Mouse (Mus musculus): ENCODE results near the gene Crlf1. TPM values are rescaled to one million over a fixed set of nuclear protein-coding genes. Genes with fewer than 3 reads are reported as not detected.
"Not testable (repeated sequence)": the region's sequence is repeated elsewhere in the genome, so short reads cannot be mapped to it uniquely, and the experiment has no call there.

Crlf1 gene
- polyA plus RNA-seq, 1 experiment, result 6.1 TPM

DNA sequence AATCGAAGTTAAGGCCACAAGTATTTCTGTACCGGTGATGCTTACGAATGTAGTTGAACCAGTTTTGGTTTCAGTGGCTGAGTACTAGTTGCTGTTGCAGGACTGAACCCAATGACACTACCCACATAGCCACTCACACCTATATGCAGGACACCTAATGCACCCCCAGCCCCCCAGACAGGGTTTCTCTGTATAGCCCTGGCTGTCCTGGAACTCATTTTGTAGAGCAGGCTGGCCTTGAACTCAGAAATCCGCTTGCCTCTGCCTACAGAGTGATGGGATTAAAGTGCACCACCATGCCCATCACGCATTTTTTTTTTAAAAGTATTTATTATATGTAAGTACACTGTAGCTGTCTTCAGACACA lies 14.1 kb downstream of the Crlf1 start:
- Histone ChIP-seq H3K4me3 (ENCODE audit: low read depth, low read length) (peak overlapping the region; percentile 21), H3K9ac (ENCODE audit: low read depth, poor library complexity, severe bottlenecking) (peak overlapping the region; percentile 87)
- no peak for TF ChIP-seq CTCF (IDR thresholded peaks at IDR 0.05; ENCODE audit: low read depth, low read length)
- no peak for TF ChIP-seq EP300 (IDR thresholded peaks at IDR 0.05; ENCODE audit: insufficient read depth, low read depth, low read length)
- TF ChIP-seq POLR2A (IDR thresholded peaks at IDR 0.05; ENCODE audit: insufficient read depth, low read length), result no peak

DNA sequence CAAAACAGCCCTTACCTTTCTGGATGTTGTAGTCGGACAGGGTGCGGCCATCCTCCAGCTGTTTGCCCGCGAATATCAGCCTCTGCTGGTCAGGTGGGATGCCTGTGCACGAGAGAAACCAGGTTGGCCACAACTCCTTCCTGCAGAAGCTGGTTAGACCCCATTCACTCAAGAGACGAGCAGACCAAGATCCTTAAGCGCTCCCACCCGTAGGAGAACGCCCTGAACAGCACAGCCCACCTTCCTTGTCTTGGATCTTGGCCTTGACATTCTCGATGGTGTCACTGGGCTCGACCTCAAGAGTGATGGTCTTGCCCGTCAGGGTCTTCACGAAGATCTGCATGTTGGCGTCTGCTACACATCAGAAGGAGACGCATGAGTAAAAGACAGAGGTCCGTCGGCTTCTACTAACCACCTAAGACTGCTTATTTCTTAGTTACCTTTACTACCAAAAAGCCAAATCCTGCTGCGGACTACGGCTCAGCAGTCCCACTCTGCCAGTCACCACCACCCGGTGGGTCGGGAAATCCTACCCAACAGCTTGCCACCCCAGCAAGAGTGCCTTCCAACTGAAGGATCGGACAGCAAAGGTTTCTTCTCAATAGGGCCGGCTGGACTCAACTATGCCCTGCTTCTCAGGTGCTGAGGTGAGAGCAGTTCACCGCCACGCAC lies 16.5 kb downstream of the Crlf1 start:
- no peaks in the 10 kb centered on the region for H3K4me1 ChIP-seq (ENCODE audit: control insufficient read depth, insufficient read depth, low read length)
- no peaks in the 10 kb centered on the region for H3K9me3 ChIP-seq (replicated peaks; ENCODE audit: control insufficient read depth, insufficient read depth, low read length, poor library complexity, severe bottlenecking)
- H3K27ac ChIP-seq (ENCODE audit: insufficient read depth, low read length), result peak overlapping the region; percentile 45
- peaks cover 48% of the 10 kb centered on the region for H3K36me3 ChIP-seq (ENCODE audit: control insufficient read depth, insufficient read depth, low read length, poor library complexity, severe bottlenecking)
- H3K27me3 ChIP-seq (ENCODE audit: control insufficient read depth, insufficient read depth, low read length, poor library complexity, severe bottlenecking), result no peaks in the 10 kb centered on the region
- peak overlapping the region; percentile 96 for H3K4me3 ChIP-seq (ENCODE audit: low read depth, low read length)
- TF ChIP-seq CTCF (IDR thresholded peaks at IDR 0.05; ENCODE audit: low read depth, low read length), result no peak
- no peak for TF ChIP-seq EP300 (IDR thresholded peaks at IDR 0.05; ENCODE audit: insufficient read depth, low read depth, low read length)
- TF ChIP-seq POLR2A (IDR thresholded peaks at IDR 0.05; ENCODE audit: insufficient read depth, low read length), result no peak
- H3K9ac ChIP-seq (ENCODE audit: low read depth, poor library complexity, severe bottlenecking), result peak overlapping the region; percentile 97

More for the DNA sequence above, 14.1 kb downstream of the Crlf1 start:
- Histone ChIP-seq H3K36me3 (ENCODE audit: control insufficient read depth, insufficient read depth, low read length, poor library complexity, severe bottlenecking) (peaks cover 26% of the 10 kb centered on the region), H3K9me3 (replicated peaks; ENCODE audit: control insufficient read depth, insufficient read depth, low read length, poor library complexity, severe bottlenecking) (no peaks in the 10 kb centered on the region), H3K27me3 (ENCODE audit: control insufficient read depth, insufficient read depth, low read length, poor library complexity, severe bottlenecking) (no peaks in the 10 kb centered on the region), H3K4me1 (ENCODE audit: control insufficient read depth, insufficient read depth, low read length) (no peaks in the 10 kb centered on the region), H3K27ac (ENCODE audit: insufficient read depth, low read length) (peak overlapping the region; percentile 62)

DNA sequence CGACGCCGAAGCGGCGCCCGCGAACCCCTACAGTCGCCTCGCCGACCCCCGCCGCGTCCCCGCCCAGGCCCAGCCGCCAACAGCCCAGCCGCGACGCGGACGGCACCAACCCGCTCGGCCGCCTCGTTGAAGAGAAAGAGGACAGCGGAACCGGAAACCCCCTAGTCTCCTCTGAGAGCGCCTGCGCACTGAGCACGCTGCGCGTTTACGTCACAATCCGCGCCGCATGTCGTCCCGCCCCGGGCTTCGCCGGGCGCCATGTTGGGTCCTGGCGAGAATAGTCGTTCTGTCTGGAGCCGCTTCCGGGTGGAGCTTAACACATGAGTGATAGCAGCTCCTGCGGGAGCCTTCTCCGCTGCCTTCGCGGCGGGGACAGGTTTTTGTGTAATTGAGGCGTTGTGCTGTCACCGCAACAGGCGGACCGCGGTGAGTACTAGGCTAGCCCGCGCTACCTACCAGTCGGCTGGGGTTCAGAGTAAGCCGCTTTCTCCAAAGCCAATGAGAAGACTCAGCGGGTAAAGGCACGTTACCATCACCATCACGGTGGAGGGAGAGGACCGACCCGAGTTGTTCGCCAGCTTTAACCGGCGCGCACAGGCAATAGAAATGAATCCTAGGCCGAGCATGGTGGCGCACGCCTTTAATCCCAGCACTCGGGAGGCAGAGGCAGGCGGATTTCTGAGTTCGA lies 17.4 kb downstream of the Crlf1 start, which contains the start of gene Uba52:
Uba52 (minus strand) TSS at position 574 of the 688 bp plus-strand sequence.
- Histone ChIP-seq H3K9me3 (replicated peaks; ENCODE audit: control insufficient read depth, insufficient read depth, low read length, poor library complexity, severe bottlenecking) (no peaks in the 10 kb centered on the region), H3K36me3 (ENCODE audit: control insufficient read depth, insufficient read depth, low read length, poor library complexity, severe bottlenecking) (peaks cover 48% of the 10 kb centered on the region), H3K9ac (ENCODE audit: low read depth, poor library complexity, severe bottlenecking) (peak within 1 kb of the TSS; percentile 97), H3K4me1 (ENCODE audit: control insufficient read depth, insufficient read depth, low read length) (no peaks in the 10 kb centered on the region), H3K27ac (ENCODE audit: insufficient read depth, low read length) (peak within 1 kb of the TSS; percentile 77), H3K27me3 (ENCODE audit: control insufficient read depth, insufficient read depth, low read length, poor library complexity, severe bottlenecking) (no peaks in the 10 kb centered on the region), H3K4me3 (ENCODE audit: low read depth, low read length) (peak within 1 kb of the TSS; percentile 96)
- TF ChIP-seq EP300 (IDR thresholded peaks at IDR 0.05; ENCODE audit: insufficient read depth, low read depth, low read length), result no peak
- TF ChIP-seq POLR2A (IDR thresholded peaks at IDR 0.05; ENCODE audit: insufficient read depth, low read length), result peak; percentile 83

DNA sequence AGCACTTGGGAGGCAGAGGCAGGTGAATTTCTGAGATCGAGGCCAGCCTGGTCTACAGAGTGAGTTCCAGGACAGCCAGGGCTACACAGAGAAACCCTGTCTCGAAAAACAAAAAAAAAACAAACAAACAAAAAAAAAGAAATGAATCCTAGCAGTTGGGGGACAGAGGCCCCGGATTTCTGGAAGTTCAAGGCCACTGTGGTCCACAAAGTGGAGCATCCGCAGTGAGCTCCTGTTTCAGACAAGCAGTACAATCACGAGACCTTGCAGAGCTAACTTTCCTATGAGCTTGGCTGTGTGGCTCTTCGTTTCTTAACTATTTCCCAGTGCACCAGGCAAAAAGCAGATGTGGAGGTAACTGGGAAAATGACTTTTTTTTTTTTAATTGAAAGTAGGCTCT lies 18.2 kb downstream of the Crlf1 start:
- peak overlapping the region; percentile 97 for H3K9ac ChIP-seq (ENCODE audit: low read depth, poor library complexity, severe bottlenecking)

DNA sequence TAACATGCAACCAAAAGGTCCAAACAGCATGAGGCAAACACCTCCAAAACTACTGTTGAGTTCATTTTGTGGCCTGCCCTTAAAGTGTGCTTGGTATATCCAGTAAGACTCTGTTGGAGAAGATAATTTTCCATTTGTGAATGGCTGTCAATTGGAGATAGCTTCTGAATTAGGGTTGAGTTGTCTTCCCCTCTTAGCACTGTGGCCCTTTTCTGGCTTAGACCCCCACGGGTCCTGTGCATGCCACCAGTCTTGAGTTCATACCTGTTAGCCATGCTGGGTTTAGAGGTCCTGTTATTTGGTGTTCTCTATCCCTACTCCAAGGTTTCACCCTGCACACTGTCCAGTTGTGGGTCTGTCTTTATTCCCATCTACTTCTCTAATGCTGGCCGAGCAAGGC lies 18.8 kb downstream of the Crlf1 start:
- Histone ChIP-seq H3K27ac (ENCODE audit: insufficient read depth, low read length) (peak overlapping the region; percentile 77; the same call in 1 of the 2 replicates), H3K36me3 (ENCODE audit: control insufficient read depth, insufficient read depth, low read length, poor library complexity, severe bottlenecking) (peaks cover 57% of the 10 kb centered on the region), H3K9me3 (replicated peaks; ENCODE audit: control insufficient read depth, insufficient read depth, low read length, poor library complexity, severe bottlenecking) (no peaks in the 10 kb centered on the region), H3K4me1 (ENCODE audit: control insufficient read depth, insufficient read depth, low read length) (no peaks in the 10 kb centered on the region), H3K4me3 (ENCODE audit: low read depth, low read length) (no peak overlapping the region), H3K9ac (ENCODE audit: low read depth, poor library complexity, severe bottlenecking) (peak overlapping the region; percentile 97), H3K27me3 (ENCODE audit: control insufficient read depth, insufficient read depth, low read length, poor library complexity, severe bottlenecking) (no peaks in the 10 kb centered on the region)
- TF ChIP-seq CTCF (IDR thresholded peaks at IDR 0.05; ENCODE audit: low read depth, low read length), result no peak
- TF ChIP-seq EP300 (IDR thresholded peaks at IDR 0.05; ENCODE audit: insufficient read depth, low read depth, low read length), result no peak
- TF ChIP-seq POLR2A (IDR thresholded peaks at IDR 0.05; ENCODE audit: insufficient read depth, low read length), result no peak

More for the DNA sequence above, 18.2 kb downstream of the Crlf1 start:
- not testable (repeated sequence) for H3K9me3 ChIP-seq (replicated peaks; ENCODE audit: control insufficient read depth, insufficient read depth, low read length, poor library complexity, severe bottlenecking); H3K4me1 ChIP-seq (ENCODE audit: control insufficient read depth, insufficient read depth, low read length); H3K27me3 ChIP-seq (ENCODE audit: control insufficient read depth, insufficient read depth, low read length, poor library complexity, severe bottlenecking)
- peaks cover 53% of the 10 kb centered on the region for H3K36me3 ChIP-seq (ENCODE audit: control insufficient read depth, insufficient read depth, low read length, poor library complexity, severe bottlenecking)
- peak overlapping the region; percentile 77 for H3K27ac ChIP-seq (ENCODE audit: insufficient read depth, low read length)
- peak overlapping the region; percentile 96 for H3K4me3 ChIP-seq (ENCODE audit: low read depth, low read length)

DNA sequence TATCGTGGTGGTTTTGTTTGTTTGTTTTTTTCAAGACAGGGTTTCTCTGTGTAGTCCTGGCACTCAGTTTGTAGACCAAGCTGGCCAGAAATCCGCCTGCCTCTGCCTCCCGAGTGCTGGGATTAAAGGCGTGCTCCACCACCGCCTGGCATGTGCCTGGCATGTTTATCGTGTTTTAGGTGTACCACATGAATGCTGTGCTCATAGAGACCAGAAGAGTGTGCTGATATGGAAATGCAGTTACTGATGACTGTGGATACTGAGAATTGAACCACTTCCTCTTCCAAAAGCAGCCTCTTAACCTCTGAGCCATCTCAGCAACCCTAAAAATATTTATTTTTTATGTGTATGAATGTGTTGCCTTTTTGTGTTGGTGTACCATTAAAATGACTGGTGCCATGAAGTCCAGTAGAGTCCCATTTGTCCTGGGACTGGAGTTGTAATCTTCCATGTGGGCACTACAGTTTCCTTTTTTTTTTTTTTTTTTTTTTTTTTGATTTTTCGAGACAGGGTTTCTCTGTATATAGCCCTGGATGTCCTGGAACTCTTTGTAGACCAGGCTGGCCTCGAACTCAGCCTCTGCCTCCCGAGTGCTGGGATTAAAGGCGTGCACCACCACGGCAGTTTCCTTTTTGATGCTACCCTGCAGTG lies 19.4 kb downstream of the Crlf1 start:
- Histone ChIP-seq H3K36me3 (ENCODE audit: control insufficient read depth, insufficient read depth, low read length, poor library complexity, severe bottlenecking) (peaks cover 55% of the 10 kb centered on the region), H3K9ac (ENCODE audit: low read depth, poor library complexity, severe bottlenecking) (0 out of 2 replicates have a peak overlapping the region, but pooled peaks have one; percentile 97), H3K4me3 (ENCODE audit: low read depth, low read length) (no peak overlapping the region), H3K27ac (ENCODE audit: insufficient read depth, low read length) (no peak overlapping the region), H3K9me3 (replicated peaks; ENCODE audit: control insufficient read depth, insufficient read depth, low read length, poor library complexity, severe bottlenecking) (no peaks in the 10 kb centered on the region), H3K27me3 (ENCODE audit: control insufficient read depth, insufficient read depth, low read length, poor library complexity, severe bottlenecking) (no peaks in the 10 kb centered on the region), H3K4me1 (ENCODE audit: control insufficient read depth, insufficient read depth, low read length) (no peaks in the 10 kb centered on the region)
- TF ChIP-seq CTCF (IDR thresholded peaks at IDR 0.05; ENCODE audit: low read depth, low read length) (no peak), POLR2A (IDR thresholded peaks at IDR 0.05; ENCODE audit: insufficient read depth, low read length) (no peak), EP300 (IDR thresholded peaks at IDR 0.05; ENCODE audit: insufficient read depth, low read depth, low read length) (no peak)

Measured in ES-Bruce4 (cell line).